Comparison of ENCODE assay signal across 7 mouse cellular contexts in the genomic region with DNA sequence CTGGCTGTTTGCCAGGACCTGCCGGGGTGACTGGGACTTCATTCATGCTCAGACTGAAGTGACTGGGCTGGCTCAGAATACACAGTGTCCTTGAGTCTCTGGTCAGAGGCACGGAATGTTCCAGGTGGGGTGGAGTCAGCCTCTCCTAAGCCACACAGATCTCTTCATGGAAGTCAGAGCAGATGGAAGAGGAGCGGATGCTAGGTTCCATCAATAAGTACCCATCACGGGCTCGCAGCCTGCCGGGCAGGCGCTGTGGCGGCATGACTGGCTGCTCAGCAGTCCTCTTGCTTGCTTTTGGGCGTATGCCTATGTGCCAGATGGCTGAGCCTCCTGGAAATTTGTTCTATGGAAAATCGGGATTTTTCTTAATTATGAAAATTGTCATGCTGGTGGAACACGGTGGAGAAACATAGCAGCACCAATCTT. TPM values are rescaled to one million over a fixed set of nuclear protein-coding genes. Genes with fewer than 3 reads are reported as not detected.
DNase-seq lines count a peak whose midpoint lies in the region; ATAC-seq lines count a peak whose summit lies in the region.

No protein-coding gene starts in this region.

- no peak overlapping the region for H3K27ac ChIP-seq in kidney, embryonic 16.5 days (ENCODE audit: low read length)

- no peaks in the 10 kb centered on the region for H3K27me3 ChIP-seq in kidney, embryonic 16.5 days (ENCODE audit: insufficient read depth, low read length)

- H3K4me3 ChIP-seq in kidney, embryonic 16.5 days (ENCODE audit: low read length), result no peak overlapping the region

- no peaks in the 10 kb centered on the region for H3K4me1 ChIP-seq in kidney, embryonic 16.5 days (ENCODE audit: insufficient read depth, low read length)

- no peaks in the 10 kb centered on the region for H3K9me3 ChIP-seq in kidney, embryonic 16.5 days (ENCODE audit: low read length)

- H3K9ac ChIP-seq in kidney, embryonic 16.5 days (replicated peaks; ENCODE audit: low read length), result no peak overlapping the region

- no peaks in the 10 kb centered on the region for H3K36me3 ChIP-seq in kidney, embryonic 16.5 days (ENCODE audit: insufficient read depth, low read length)

- WGBS in kidney, embryonic 16.5 days, result 83% methylated on average over 11 of the region's 11 CpGs

- no peak for ATAC-seq in kidney, embryonic 16.5 days (ENCODE audit: low FRiP score, low TSS enrichment)
- no peak for ATAC-seq in activated CD4-positive, CD25-positive, alpha-beta regulatory T cell, adult 4 months

- peak; percentile 6 for DNase-seq in R1 (ENCODE audit: low read depth, low spot score)
- peak; percentile 49 for DNase-seq in adrenal gland, adult 2 months
- peak; percentile 51 to 55 for DNase-seq in frontal cortex, postnatal 14 days (ENCODE audit: low spot score in 2 of 2)
- DNase-seq in lung, adult 18-20 months, result peak; percentile 66 to 77
- DNase-seq in yolk sac, embryonic 10.5 days (ENCODE audit: low spot score), result no peak

- no peak overlapping the region for H3K4me2 ChIP-seq in kidney, embryonic 16.5 days (replicated peaks; ENCODE audit: low read depth, low read length)

RNA-seq across cellular contexts. Expression of a gene that starts 32.6 kb away (rescaled TPM):
- total RNA-seq in adrenal gland, adult 2 months (2021), result 100 to 1,000 TPM; 112 to 116 TPM
- 31.4 and 36.7 TPM in 2 replicates for polyA plus RNA-seq in adrenal gland, adult 2 months (2012; rRNA removed)
- 252 and 271 TPM in 2 replicates for polyA plus RNA-seq in kidney, embryonic 16.5 days (2015; fragmentation: Nextera tagmentation; extraction: Ambion mirVana)
- 10 to 100 TPM; 73.7 to 81.8 TPM for polyA plus RNA-seq in activated CD4-positive, CD25-positive, alpha-beta regulatory T cell, adult 4 months (2017; shearing (Covaris generic))
